In genomic region chr3:100422392-100423167, GRCm38 (mm10) we compare ENCODE assay signal across 8 mouse cellular contexts.
A peak's percentile ranks its signal among the peaks of the same experiment; 100 is the strongest.
DNase-seq lines count a peak whose midpoint lies in the region; ATAC-seq and TF ChIP-seq lines count a peak whose summit lies in the region.

No protein-coding gene starts in this region.

- no peak overlapping the region for H3K27ac ChIP-seq in heart, embryonic 10.5 days
- H3K27ac ChIP-seq in bone marrow macrophage, adult 2 months (ENCODE audit: insufficient read depth, low read depth, low read length) = no peak overlapping the region
- H3K27ac ChIP-seq in forebrain, embryonic 15.5 days (replicated peaks) = no peak overlapping the region
- no peak overlapping the region for H3K27ac ChIP-seq in midbrain, postnatal 0 days (ENCODE audit: low read depth, low read length)

- no peak overlapping the region for H3K4me3 ChIP-seq in heart, embryonic 10.5 days
- H3K4me3 ChIP-seq in bone marrow macrophage, adult 2 months (ENCODE audit: insufficient read depth, low read length) = no peak overlapping the region
- H3K4me3 ChIP-seq in forebrain, embryonic 15.5 days = no peak overlapping the region
- no peak overlapping the region for H3K4me3 ChIP-seq in midbrain, postnatal 0 days (ENCODE audit: low read depth, low read length)

- H3K36me3 ChIP-seq in heart, embryonic 10.5 days = no peaks in the 10 kb centered on the region
- no peaks in the 10 kb centered on the region for H3K36me3 ChIP-seq in forebrain, embryonic 15.5 days
- no peaks in the 10 kb centered on the region for H3K36me3 ChIP-seq in midbrain, postnatal 0 days (ENCODE audit: insufficient read depth, low read length)

- peaks cover 42% of the 10 kb centered on the region for H3K4me1 ChIP-seq in heart, embryonic 10.5 days
- peaks cover 2% of the 10 kb centered on the region; the same call in 1 of the 2 replicates for H3K4me1 ChIP-seq in bone marrow macrophage, adult 2 months (ENCODE audit: control insufficient read depth, insufficient read depth, low read length)
- H3K4me1 ChIP-seq in forebrain, embryonic 15.5 days = peaks cover 5% of the 10 kb centered on the region
- H3K4me1 ChIP-seq in midbrain, postnatal 0 days (ENCODE audit: insufficient read depth, low read length) = no peaks in the 10 kb centered on the region

- H3K4me2 ChIP-seq in forebrain, embryonic 15.5 days (replicated peaks) = no peak overlapping the region
- H3K4me2 ChIP-seq in midbrain, postnatal 0 days (ENCODE audit: low read depth, low read length, poor library complexity, severe bottlenecking) = no peak overlapping the region

- H3K9me3 ChIP-seq in heart, embryonic 10.5 days = no peaks in the 10 kb centered on the region
- H3K9me3 ChIP-seq in forebrain, embryonic 15.5 days = no peaks in the 10 kb centered on the region
- H3K9me3 ChIP-seq in midbrain, postnatal 0 days (ENCODE audit: low read length) = no peaks in the 10 kb centered on the region

- TF ChIP-seq POLR2A in bone marrow macrophage, adult 2 months (IDR thresholded peaks at IDR 0.05; ENCODE audit: borderline replicate concordance, low read depth, low read length) = no peak

- no peak overlapping the region for H3K9ac ChIP-seq in forebrain, embryonic 15.5 days (replicated peaks)
- H3K9ac ChIP-seq in midbrain, postnatal 0 days (replicated peaks; ENCODE audit: low read length, poor library complexity, severe bottlenecking) = no peak overlapping the region

- DNase-seq in heart, adult 9 months (ENCODE audit: low spot score in 2 of 2) = peak; percentile 18 to 44
- no peak for DNase-seq in heart, embryonic 10.5 days (ENCODE audit: low spot score)
- peak; percentile 56 for DNase-seq in layer of hippocampus, adult 9-11 months
- peak; percentile 58 for DNase-seq in midbrain, postnatal 0 days (ENCODE audit: low spot score)
- peak; percentile 32 to 38 for DNase-seq in thymus, postnatal 36 days

- ATAC-seq in CD4-positive, CD25-positive, alpha-beta regulatory T cell, adult 4 months = peak; percentile 76
- 0 out of 2 replicates have a peak, but pooled peaks have one; percentile 29 for ATAC-seq in forebrain, embryonic 15.5 days (replicated peaks)
- no peak for ATAC-seq in midbrain, postnatal 0 days (ENCODE audit: low FRiP score)

- WGBS in heart, embryonic 10.5 days = 75% methylated on average over 10 of the region's 10 CpGs
- 74% methylated on average over 10 of the region's 10 CpGs for WGBS in forebrain, embryonic 15.5 days
- 73% methylated on average over 10 of the region's 10 CpGs for WGBS in midbrain, postnatal 0 days

- 0 out of 2 replicates have a peak, but pooled peaks have one; percentile 20 for TF ChIP-seq CTCF in bone marrow macrophage, adult 2 months (IDR thresholded peaks at IDR 0.05; ENCODE audit: low read depth, low read length)
- peak; percentile 67 for TF ChIP-seq CTCF in midbrain, postnatal 0 days (IDR thresholded peaks at IDR 0.05)

- H3K27me3 ChIP-seq in heart, embryonic 10.5 days (ENCODE audit: insufficient read depth, poor library complexity, severe bottlenecking) = no peaks in the 10 kb centered on the region
- no peaks in the 10 kb centered on the region for H3K27me3 ChIP-seq in forebrain, embryonic 15.5 days
- no peaks in the 10 kb centered on the region for H3K27me3 ChIP-seq in midbrain, postnatal 0 days (ENCODE audit: insufficient read depth, low read length)
